19 mouse cellular contexts compared by ENCODE assay signal in the genomic region with DNA sequence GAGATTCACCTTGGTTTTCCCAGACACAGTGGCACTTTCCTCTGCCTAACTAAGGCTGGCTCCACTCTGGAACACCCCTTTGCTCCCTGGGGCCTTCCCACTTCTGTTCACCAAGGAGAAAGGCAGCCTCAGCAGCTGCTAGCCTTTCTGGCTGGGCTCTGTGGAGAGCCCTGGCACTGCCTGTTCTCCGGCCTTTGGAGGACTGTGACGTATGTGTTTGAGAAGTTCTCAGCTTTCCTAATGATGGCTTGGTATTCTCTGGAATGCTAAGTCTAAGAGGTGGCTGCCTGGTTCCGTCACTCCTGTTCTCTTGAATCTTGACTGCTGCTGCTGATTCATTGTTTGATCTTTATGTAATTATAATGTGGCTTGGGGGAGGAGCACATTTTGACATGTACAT. TPM values are rescaled to one million over a fixed set of nuclear protein-coding genes. Genes with fewer than 3 reads are reported as not detected.
DNase-seq lines count a peak whose midpoint lies in the region; ATAC-seq lines count a peak whose summit lies in the region.
"Had no signal": no experiment of that assay in that cellular context is flagged by ENCODE, and none has a peak within 500 bp of the region (broad histone marks: within the 10 kb centered on the region; RNA-seq: fewer than 3 reads in every experiment).

No protein-coding gene starts in this region.

- WGBS in embryonic facial prominence, embryonic 14.5 days: 23% methylated on average over 3 of the region's 3 CpGs

- no peak overlapping the region for H3K4me3 ChIP-seq in embryonic facial prominence, embryonic 14.5 days (ENCODE audit: low read depth, low read length)
- H3K4me3 ChIP-seq: erythroblast, embryonic 14.5 days; liver, embryonic 15.5 days; neural tube, embryonic 12.5 days; stomach, embryonic 15.5 days had no signal

- H3K36me3 ChIP-seq in embryonic facial prominence, embryonic 14.5 days (ENCODE audit: control insufficient read depth, insufficient read depth, low read length): no peaks in the 10 kb centered on the region
- H3K36me3 ChIP-seq: liver, embryonic 15.5 days; neural tube, embryonic 12.5 days; stomach, embryonic 15.5 days had no signal

- H3K27me3 ChIP-seq in embryonic facial prominence, embryonic 14.5 days (replicated peaks; ENCODE audit: control insufficient read depth, insufficient read depth, low read length): no peaks in the 10 kb centered on the region
- H3K27me3 ChIP-seq: liver, embryonic 15.5 days; neural tube, embryonic 12.5 days; stomach, embryonic 15.5 days had no signal

- H3K27ac ChIP-seq in embryonic facial prominence, embryonic 14.5 days (replicated peaks; ENCODE audit: low read depth, low read length): no peak overlapping the region
- H3K27ac ChIP-seq: hindbrain, embryonic 14.5 days; liver, embryonic 15.5 days; neural tube, embryonic 12.5 days; stomach, embryonic 15.5 days had no signal

- peak; percentile 3 to 10 for DNase-seq in layer of hippocampus, postnatal 10 days (ENCODE audit: low spot score in 2 of 2)
- no peak for DNase-seq in layer of hippocampus, adult 9-11 months
- DNase-seq in NIH3T3 (ENCODE audit: low read depth): peak; percentile 5
- DNase-seq in embryonic facial prominence, embryonic 14.5 days (ENCODE audit: low spot score): peak; percentile 35
- peak; percentile 32 for DNase-seq in lung, postnatal 14 days
- no peak for DNase-seq in c-Kit-positive CD71-positive TER-119-positive erythroid progenitor cells, embryonic 14.5 days (ENCODE audit: low spot score)
- DNase-seq in ovary, adult 18-20 months (ENCODE audit: low spot score): no peak
- DNase-seq: adrenal gland, adult 8-10 months; gastrocnemius, postnatal 36 days; kidney, adult 2 months; kidney, postnatal 4 days; midbrain, embryonic 14.5 days had no signal

- peak; percentile 72; the same call in 1 of the 2 replicates for ATAC-seq in embryonic facial prominence, embryonic 14.5 days (ENCODE audit: low read depth)

- H3K4me1 ChIP-seq in embryonic facial prominence, embryonic 14.5 days (ENCODE audit: control insufficient read depth, insufficient read depth, low read length): no peaks in the 10 kb centered on the region
- H3K4me1 ChIP-seq: liver, embryonic 15.5 days; neural tube, embryonic 12.5 days; stomach, embryonic 15.5 days had no signal

- no peak overlapping the region for H3K9ac ChIP-seq in embryonic facial prominence, embryonic 14.5 days (ENCODE audit: low read depth, low read length)
- H3K9ac ChIP-seq: hindbrain, embryonic 14.5 days; liver, embryonic 15.5 days; neural tube, embryonic 12.5 days; stomach, embryonic 15.5 days had no signal

- H3K4me2 ChIP-seq in embryonic facial prominence, embryonic 14.5 days (ENCODE audit: low read depth, low read length): no peak overlapping the region
- H3K4me2 ChIP-seq: hindbrain, embryonic 14.5 days; liver, embryonic 15.5 days; neural tube, embryonic 12.5 days; stomach, embryonic 15.5 days had no signal

- H3K9me3 ChIP-seq in embryonic facial prominence, embryonic 14.5 days (ENCODE audit: control insufficient read depth, low read length): no peaks in the 10 kb centered on the region
- H3K9me3 ChIP-seq: liver, embryonic 15.5 days; neural tube, embryonic 12.5 days; stomach, embryonic 15.5 days had no signal

RNA-seq across cellular contexts. Expression of a gene that starts 27.3 kb away (rescaled TPM):
- total RNA-seq in layer of hippocampus, postnatal 10 days (2021): not detected
- polyA plus RNA-seq in embryonic facial prominence, embryonic 14.5 days (2014; fragmentation: Nextera tagmentation; extraction: Ambion mirVana): not detected in 2 replicates
- total RNA-seq: adrenal gland, adult 8-10 months; gastrocnemius, postnatal 36 days; left cerebral cortex, postnatal 10 days had no signal
- polyA plus RNA-seq: erythroblast, embryonic 14.5 days; heart, embryonic 14.5 days; hindbrain, embryonic 14.5 days; kidney, adult 2 months; liver, embryonic 15.5 days; midbrain, embryonic 14.5 days; neural tube, embryonic 12.5 days; stomach, embryonic 15.5 days had no signal

RNA-seq across cellular contexts. Expression of a gene that starts 38.0 kb away (rescaled TPM):
- 100 to 1,000 TPM; 607 to 734 TPM for total RNA-seq in layer of hippocampus, postnatal 10 days (2021)
- 2,077 and 2,336 TPM in 2 replicates for polyA plus RNA-seq in embryonic facial prominence, embryonic 14.5 days (2014; fragmentation: Nextera tagmentation; extraction: Ambion mirVana)

Comparison
In these comparisons a context has a peak if more than half of its experiments do, and no peak if none do; other contexts are left out.
1. DNase-seq: peak in layer of hippocampus, postnatal 10 days (2 of 2), NIH3T3 (single experiment), embryonic facial prominence, embryonic 14.5 days (single experiment) and lung, postnatal 14 days (single experiment); none in layer of hippocampus, adult 9-11 months (single experiment), c-Kit-positive CD71-positive TER-119-positive erythroid progenitor cells, embryonic 14.5 days (single experiment) and ovary, adult 18-20 months (single experiment).